Mouse (Mus musculus): ENCODE measurements at regions not wholly inside any gene's neighbourhood (a gene's known extent, or its start where the extent isn't known, plus 50 kb on each side); places are given as distances from the start of the nearest gene placed in this dataset.
A peak's percentile ranks its signal among the peaks of the same experiment; 100 is the strongest.

DNA sequence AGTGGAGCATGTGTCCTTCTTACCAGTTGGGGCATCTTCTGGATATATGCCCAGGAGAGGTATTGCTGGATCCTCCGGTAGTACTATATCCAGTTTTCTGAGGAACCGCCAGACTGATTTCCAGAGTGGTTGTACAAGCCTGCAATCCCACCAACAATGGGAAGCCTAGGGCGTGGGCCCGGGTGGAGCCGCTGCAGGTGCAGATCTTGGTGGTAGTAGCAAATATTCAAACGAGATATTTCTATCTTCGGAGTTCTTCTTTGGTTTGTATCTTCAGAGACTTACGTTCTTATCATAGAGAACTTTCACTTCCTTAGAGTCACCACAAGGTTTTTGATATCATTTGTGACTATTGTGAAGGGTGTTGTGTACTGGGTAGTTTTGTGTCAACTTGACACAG is 60.2 kb upstream of the Btbd35f28 start:
- DNase-seq, result peak; percentile 49 to 51

All from B cell, adult 2 months (primary cell).